Mouse (Mus musculus) midbrain, embryonic 13.5 days (tissue): ENCODE data around the gene Ywhae. TPM values are rescaled to one million over a fixed set of nuclear protein-coding genes. Genes with fewer than 3 reads are reported as not detected.
"Not testable (repeated sequence)": the region's sequence is repeated elsewhere in the genome, so short reads cannot be mapped to it uniquely, and the experiment has no call there.

Experiments
- ATAC-seq: fragments of 200-750 bp; cut with Nextera tagmentation; 2 replicates; pipeline ENCODE4 v1.8.0; 2017; ENCODE audit warnings: mild to moderate bottlenecking, moderate TSS enrichment, moderate library complexity
- H3K27ac ChIP-seq: fragments of 300-500 bp; sonication (generic); 2 replicates; pipeline ENCODE4 v1.5.1; 2015; ENCODE audit warnings: inconsistent platforms, mild to moderate bottlenecking, moderate library complexity
- H3K27me3 ChIP-seq: fragments of 300-500 bp; sonication (generic); 2 replicates; pipeline ENCODE4 v1.6.1; 2015; ENCODE audit warnings: mild to moderate bottlenecking, inconsistent platforms
- H3K36me3 ChIP-seq: fragments of 300-500 bp; sonication (generic); 2 replicates; pipeline ENCODE4 v1.6.1; 2015; ENCODE audit warnings: mild to moderate bottlenecking, inconsistent platforms
- H3K4me1 ChIP-seq: fragments of 300-500 bp; sonication (generic); replicated peaks from 2 replicates; pipeline ENCODE4 v1.6.1; 2015; ENCODE audit warnings: inconsistent platforms
- H3K4me2 ChIP-seq: fragments of 300-500 bp; sonication (generic); replicated peaks from 2 replicates; pipeline ENCODE4 v1.6.1; 2015; ENCODE audit warnings: moderate library complexity, mild to moderate bottlenecking, inconsistent platforms
- H3K4me3 ChIP-seq: fragments of 300-500 bp; sonication (generic); replicated peaks from 2 replicates; pipeline ENCODE4 v1.5.1; 2015; ENCODE audit warnings: mild to moderate bottlenecking, inconsistent platforms
- H3K9ac ChIP-seq: fragments of 300-500 bp; sonication (generic); replicated peaks from 2 replicates; pipeline ENCODE4 v1.6.1; 2015; ENCODE audit warnings: mild to moderate bottlenecking, inconsistent platforms
- H3K9me3 ChIP-seq: fragments of 300-500 bp; sonication (generic); 2 replicates; pipeline ENCODE4 v1.6.1; 2016; ENCODE audit warnings: mild to moderate bottlenecking, inconsistent platforms
- WGBS: fragments of 180-500 bp; shearing (Covaris S2); methylation state at CpG from one replicate; pipeline ENCODE4 v1.1.7; 2015; 5-methylcytosine and 5-hydroxymethylcytosine counted together
- polyA plus RNA-seq: library from polyadenylated mRNA; unstranded; fragments of >200 nt; fragmentation: Nextera tagmentation; extraction: Ambion mirVana; gene quantifications from 2 replicates; pipeline ENCODE4 v1.2.1, GENCODE M21; 2015

The Ywhae gene
- polyA plus RNA-seq, 1 experiment from 2014 or later = 1,420 TPM

DNA sequence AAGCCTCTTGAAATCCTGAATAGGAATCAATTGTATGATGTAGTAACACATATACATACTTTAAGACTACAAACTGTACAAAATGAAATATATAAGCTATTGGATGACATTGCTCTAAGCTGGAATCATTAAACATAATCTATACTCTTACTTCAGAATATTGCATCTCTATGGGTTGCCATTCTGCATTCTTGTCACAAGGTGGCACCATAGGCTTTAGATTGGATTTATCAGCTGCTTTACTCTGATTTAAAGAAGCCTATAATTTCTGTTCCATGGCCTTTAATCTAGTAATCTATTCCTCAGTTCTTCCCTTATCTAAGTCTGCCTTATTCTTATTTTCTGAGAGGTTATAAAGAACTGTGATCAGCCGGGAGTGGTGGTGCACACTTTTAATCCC lies 18.7 kb upstream of the Ywhae start:
- Histone ChIP-seq H3K9me3 (no peaks in the 10 kb centered on the region), H3K4me1 (no peaks in the 10 kb centered on the region), H3K4me3 (no peak overlapping the region), H3K4me2 (no peak overlapping the region), H3K27me3 (no peaks in the 10 kb centered on the region), H3K27ac (no peak overlapping the region), H3K9ac (no peak overlapping the region), H3K36me3 (no peaks in the 10 kb centered on the region)
- WGBS = 85% methylated on average over 1 of the region's 1 CpGs
- no peak for ATAC-seq

DNA sequence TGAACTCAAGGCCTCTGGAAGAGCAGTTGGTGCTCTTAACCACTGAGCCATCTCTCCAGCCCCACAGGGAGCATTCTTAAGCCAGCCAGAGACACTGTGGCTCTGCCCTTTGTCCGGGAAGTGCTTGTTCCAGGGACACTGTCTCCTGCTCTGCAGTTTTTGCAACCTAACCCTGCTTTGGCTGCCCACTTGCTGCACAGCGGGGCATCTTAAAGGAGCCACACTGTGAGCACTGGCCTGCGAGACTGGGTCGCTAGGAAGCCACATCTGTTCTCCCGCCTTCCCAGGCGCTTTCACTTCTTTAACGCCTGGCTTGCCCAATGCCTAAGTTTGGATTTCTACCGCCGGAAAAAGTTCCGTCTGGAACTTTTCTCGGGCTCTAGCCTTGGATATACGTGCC lies 17.1 kb upstream of the Ywhae start:
- WGBS = 16% methylated on average over 12 of the region's 12 CpGs
- no peak overlapping the region for H3K4me3 ChIP-seq
- no peak overlapping the region for H3K4me2 ChIP-seq
- H3K9me3 ChIP-seq = 0 out of 2 replicates have a peak, but pooled peaks cover 5% of the 10 kb centered on the region
- H3K36me3 ChIP-seq = no peaks in the 10 kb centered on the region
- no peak overlapping the region for H3K9ac ChIP-seq
- H3K27me3 ChIP-seq = no peaks in the 10 kb centered on the region
- no peaks in the 10 kb centered on the region for H3K4me1 ChIP-seq
- H3K27ac ChIP-seq = no peak overlapping the region
- no peak for ATAC-seq

DNA sequence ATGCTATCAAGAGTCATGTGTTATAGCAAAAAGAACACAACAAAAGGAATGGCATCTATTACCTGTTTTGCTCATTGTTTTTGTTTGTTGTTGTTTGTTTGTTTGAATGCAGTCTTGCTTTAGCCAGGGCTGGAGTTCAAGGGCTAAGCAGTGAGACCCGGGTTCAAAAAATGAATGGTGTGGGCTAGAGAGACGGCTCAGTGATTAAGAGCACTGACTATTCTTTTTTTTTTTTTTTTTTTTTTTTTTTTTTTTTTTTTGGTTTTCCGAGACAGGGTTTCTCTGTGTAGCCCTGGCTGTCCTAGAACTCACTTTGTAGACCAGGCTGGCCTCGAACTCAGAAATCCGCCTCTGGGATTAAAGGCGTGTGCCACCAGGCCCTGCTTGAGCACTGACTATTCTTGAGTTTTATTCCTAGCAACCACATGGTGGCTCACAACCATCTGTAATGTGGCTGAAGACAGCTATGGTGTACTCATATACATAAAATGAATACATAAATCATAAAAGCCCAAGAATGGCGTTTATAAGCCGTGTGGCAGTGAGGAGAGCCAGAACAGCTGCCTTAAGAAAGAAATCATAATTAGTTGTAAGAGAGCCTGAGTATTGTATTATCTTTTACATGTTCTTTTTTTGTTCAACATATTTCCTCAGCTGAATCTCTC lies 15.9 kb upstream of the Ywhae start:
- Histone ChIP-seq H3K4me2 (no peak overlapping the region), H3K9me3 (peaks cover 14% of the 10 kb centered on the region; the same call in 1 of the 2 replicates), H3K36me3 (no peaks in the 10 kb centered on the region), H3K4me3 (no peak overlapping the region), H3K27me3 (no peaks in the 10 kb centered on the region), H3K4me1 (no peaks in the 10 kb centered on the region), H3K9ac (no peak overlapping the region), H3K27ac (no peak overlapping the region)
- ATAC-seq = no peak
- 87% methylated on average over 8 of the region's 8 CpGs for WGBS

DNA sequence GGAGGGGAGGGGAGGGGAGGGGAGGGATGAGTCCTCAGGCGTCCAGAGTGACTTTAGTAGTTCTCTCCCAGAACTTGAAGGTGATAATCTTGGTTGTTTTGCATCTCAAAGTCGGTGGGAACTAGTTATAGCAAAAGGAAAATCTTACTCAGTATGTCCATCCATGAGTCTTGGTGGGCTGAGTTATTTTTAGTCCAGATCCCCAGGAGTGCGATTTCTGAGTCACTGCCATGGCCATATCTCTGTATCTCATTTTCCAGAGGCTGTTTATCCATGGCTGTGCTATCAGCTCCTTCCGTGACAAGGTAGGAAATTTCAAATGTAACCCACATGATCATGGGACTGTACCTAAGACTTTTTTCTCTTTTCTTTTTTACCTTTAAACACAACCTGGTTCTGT lies 10.3 kb upstream of the Ywhae start:
- Histone ChIP-seq H3K27ac (no peak overlapping the region), H3K4me2 (no peak overlapping the region), H3K4me3 (no peak overlapping the region), H3K27me3 (no peaks in the 10 kb centered on the region), H3K36me3 (no peaks in the 10 kb centered on the region), H3K9ac (no peak overlapping the region), H3K9me3 (peaks cover 14% of the 10 kb centered on the region; the same call in 1 of the 2 replicates), H3K4me1 (no peaks in the 10 kb centered on the region)
- 60% methylated on average over 4 of the region's 4 CpGs for WGBS
- ATAC-seq = no peak

DNA sequence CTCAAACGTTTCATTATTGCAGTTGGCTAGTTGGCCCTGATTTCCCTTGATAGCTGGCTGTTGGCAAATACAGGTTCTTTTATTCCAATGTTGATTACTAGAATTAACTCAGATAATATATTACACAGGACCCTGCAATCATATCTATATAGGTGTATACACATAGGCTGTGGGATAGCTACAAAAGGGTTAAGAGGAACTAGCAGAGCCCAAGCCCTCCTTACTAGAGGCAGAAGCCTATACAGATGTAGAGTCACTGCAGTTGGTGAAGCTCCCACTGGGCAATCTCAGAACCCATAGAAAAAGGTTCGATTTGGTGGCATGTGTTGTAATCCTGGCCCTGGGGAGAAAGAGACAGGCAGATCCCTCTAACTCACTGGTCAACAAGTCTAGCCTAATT lies 5.5 kb upstream of the Ywhae start:
- H3K9me3 ChIP-seq = no peaks in the 10 kb centered on the region
- H3K4me3 ChIP-seq = no peak overlapping the region
- no peak for ATAC-seq
- no peak overlapping the region for H3K4me2 ChIP-seq
- WGBS = 85% methylated on average over 2 of the region's 2 CpGs
- no peaks in the 10 kb centered on the region for H3K27me3 ChIP-seq
- no peak overlapping the region for H3K9ac ChIP-seq
- H3K27ac ChIP-seq = no peak overlapping the region
- no peaks in the 10 kb centered on the region for H3K36me3 ChIP-seq
- H3K4me1 ChIP-seq = peaks cover 8% of the 10 kb centered on the region

DNA sequence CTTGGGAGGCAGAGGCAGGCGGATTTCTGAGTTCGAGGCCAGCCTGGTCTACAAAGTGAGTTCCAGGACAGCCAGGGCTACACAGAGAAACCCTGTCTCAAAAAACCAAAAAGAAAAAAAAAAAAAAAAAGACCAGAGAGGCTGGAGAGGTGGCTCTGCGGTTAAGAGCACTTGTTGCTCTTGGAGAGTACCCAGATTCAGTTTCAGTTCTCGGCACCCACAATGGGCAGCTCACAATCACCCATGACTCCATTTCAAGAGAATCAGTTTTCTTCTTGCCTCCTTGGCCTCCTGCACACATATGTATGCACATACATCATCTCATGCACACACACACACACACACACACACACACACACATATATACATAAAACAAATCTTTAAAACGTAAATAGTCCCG lies 5.0 kb upstream of the Ywhae start:
- H3K36me3 ChIP-seq, H3K27ac ChIP-seq, H3K4me2 ChIP-seq, H3K4me3 ChIP-seq, ATAC-seq, H3K9ac ChIP-seq, H3K9me3 ChIP-seq, H3K27me3 ChIP-seq: not testable (repeated sequence)
- WGBS = 92% methylated on average over 6 of the region's 6 CpGs
- H3K4me1 ChIP-seq = peaks cover 10% of the 10 kb centered on the region

DNA sequence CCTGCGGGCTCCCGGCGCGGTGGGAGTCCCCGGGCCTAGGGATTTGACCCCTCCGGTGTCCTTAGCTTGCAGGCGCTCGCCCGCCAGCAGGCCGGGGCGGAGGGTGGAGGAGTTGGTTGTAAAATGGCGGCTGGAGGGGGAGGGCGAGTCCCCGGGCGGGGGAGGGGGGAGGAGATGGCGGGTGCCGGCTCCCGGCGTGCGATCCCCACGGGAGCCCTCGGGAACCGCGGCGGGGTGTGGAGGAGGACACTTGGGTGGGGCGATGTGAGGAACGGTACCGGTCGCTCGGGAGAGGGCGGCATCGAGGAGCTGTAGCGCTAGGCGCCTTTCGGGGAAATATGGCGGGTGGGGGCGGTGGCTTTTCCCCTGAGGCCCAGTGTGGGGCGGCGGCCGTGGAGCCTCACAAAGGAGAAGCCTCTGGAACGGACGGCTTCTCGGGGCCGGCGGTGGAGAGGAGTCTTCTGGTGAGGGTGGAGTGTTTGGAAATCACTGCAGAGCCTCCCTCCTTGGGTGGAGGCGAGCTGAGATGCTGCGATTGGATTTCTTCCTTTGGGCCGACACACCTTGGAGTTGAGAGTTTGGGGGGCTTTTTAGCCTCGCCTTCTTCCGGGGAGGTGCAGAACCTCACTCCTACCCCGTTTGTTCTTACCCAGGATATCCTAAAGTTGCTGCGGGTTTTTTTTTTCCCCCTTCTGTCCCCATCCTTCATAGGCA lies 715 bp downstream of the Ywhae start:
- Histone ChIP-seq H3K27me3 (no peaks in the 10 kb centered on the region), H3K9ac (peak overlapping the region; percentile 98), H3K4me1 (peaks cover 46% of the 10 kb centered on the region), H3K27ac (peak overlapping the region; percentile 100), H3K4me3 (peak overlapping the region; percentile 69), H3K36me3 (no peaks in the 10 kb centered on the region), H3K4me2 (peak overlapping the region; percentile 88), H3K9me3 (no peaks in the 10 kb centered on the region)
- peak; percentile 68 for ATAC-seq
- WGBS = under 1% methylated on average over 48 of the region's 52 CpGs

DNA sequence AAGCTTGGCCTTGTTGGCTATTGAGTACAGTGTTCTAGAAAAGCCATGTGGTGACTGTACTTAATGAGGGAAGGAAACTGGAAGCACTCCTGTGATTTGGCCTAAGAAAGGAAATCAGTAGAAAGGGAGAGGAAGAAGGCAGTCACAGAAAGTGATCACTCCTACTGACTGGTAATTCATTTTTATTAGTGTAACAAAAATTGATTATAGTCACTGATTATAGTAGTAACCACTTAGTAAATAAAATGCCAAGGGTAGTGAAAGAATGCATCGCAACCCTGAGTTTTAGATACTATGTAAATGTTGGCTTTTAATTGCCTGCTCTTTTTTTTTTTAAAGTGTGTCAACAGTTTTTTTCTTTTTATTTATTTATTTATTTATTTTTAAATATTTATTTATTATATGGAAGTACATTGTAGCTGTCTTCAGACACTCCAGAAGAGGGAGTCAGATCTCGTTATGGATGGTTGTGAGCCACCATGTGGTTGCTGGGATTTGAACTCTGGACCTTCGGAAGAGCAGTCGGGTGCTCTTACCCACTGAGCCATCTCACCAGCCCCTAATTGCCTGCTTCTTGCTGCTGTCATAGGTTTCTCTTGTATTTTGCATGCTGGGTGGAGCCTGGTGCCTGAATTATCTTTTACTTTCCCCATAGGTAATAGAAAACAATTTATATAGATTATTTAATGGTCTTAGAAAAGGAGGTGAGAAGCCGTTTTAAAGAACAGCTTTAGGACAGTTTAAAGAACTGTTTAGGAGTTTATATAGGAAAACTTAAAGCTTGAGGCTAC lies 3.0 kb downstream of the Ywhae start:
- H3K4me1 ChIP-seq = peaks cover 48% of the 10 kb centered on the region
- H3K27ac ChIP-seq = no peak overlapping the region
- H3K27me3 ChIP-seq = no peaks in the 10 kb centered on the region
- H3K4me3 ChIP-seq = peak overlapping the region; percentile 69
- H3K4me2 ChIP-seq = peak overlapping the region; percentile 88
- H3K36me3 ChIP-seq = peaks cover 8% of the 10 kb centered on the region
- no peak for ATAC-seq
- no peaks in the 10 kb centered on the region for H3K9me3 ChIP-seq
- H3K9ac ChIP-seq = peak overlapping the region; percentile 98
- 89% methylated on average over 5 of the region's 5 CpGs for WGBS

DNA sequence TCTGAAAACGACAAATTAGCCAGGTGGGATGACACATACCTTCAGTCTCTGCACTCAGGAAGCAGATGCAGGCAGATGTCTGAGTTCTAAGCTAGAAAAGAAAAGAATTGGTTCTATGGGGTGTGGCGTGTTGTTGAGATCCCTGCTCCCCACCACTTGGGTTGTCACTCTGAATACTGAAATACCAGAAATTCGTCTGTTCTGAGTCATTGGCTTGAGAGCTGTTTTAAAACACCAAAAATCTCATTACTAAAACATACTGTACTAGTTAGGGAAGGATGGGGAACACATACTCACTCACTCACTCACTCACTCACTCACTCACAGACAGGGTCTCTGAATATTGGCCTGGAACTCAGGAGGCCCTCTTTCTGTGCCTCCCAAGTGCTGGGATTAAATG lies 4.3 kb downstream of the Ywhae start:
- ATAC-seq = no peak
- H3K4me1 ChIP-seq = peaks cover 54% of the 10 kb centered on the region
- 76% methylated on average over 3 of the region's 3 CpGs for WGBS
- no peak overlapping the region for H3K27ac ChIP-seq
- H3K4me2 ChIP-seq = peak overlapping the region; percentile 41
- peak overlapping the region; percentile 32; the same call in 1 of the 2 replicates for H3K9ac ChIP-seq
- H3K9me3 ChIP-seq = no peaks in the 10 kb centered on the region
- peaks cover 8% of the 10 kb centered on the region for H3K36me3 ChIP-seq
- no peaks in the 10 kb centered on the region for H3K27me3 ChIP-seq
- H3K4me3 ChIP-seq = peak overlapping the region; percentile 22

DNA sequence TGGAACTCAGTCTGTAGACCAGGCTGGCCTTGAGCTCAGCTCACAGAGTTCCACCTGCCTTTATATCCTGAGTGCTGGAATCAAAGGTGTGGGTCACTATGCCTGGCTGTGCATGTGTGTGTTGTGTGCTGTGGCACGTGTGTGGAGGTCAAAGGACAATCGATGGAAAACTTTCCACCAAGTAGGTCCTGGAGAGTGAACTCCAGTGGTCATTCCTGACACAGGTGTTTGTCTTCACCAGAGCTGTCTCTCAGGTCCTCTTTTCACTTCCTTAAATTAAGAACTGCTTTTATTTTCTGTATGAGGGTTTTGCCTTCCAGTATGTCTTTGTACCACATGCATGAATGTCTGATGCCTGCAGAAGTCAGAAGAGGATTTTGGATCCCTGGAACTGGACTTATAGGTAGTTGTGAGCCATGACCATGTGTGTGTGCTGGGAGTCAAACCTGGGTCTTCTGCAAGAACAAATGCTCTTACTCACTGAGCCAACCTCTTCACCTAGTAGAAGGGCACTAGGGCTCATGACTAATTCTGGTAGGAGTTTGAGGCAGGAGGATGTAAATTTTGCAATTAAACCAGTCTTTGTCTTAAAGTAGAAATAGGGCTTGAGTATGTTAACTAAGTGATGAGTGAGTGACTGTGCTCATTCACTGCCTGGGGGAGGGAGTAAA lies 5.3 kb downstream of the Ywhae start:
- H3K9me3 ChIP-seq = no peaks in the 10 kb centered on the region
- ATAC-seq = no peak
- 87% methylated on average over 2 of the region's 2 CpGs for WGBS
- no peak overlapping the region for H3K27ac ChIP-seq
- H3K4me3 ChIP-seq = no peak overlapping the region
- H3K9ac ChIP-seq = no peak overlapping the region
- H3K4me2 ChIP-seq = peak overlapping the region; percentile 11; the same call in 1 of the 2 replicates
- peaks cover 51% of the 10 kb centered on the region for H3K4me1 ChIP-seq
- H3K27me3 ChIP-seq = no peaks in the 10 kb centered on the region
- peaks cover 10% of the 10 kb centered on the region for H3K36me3 ChIP-seq

DNA sequence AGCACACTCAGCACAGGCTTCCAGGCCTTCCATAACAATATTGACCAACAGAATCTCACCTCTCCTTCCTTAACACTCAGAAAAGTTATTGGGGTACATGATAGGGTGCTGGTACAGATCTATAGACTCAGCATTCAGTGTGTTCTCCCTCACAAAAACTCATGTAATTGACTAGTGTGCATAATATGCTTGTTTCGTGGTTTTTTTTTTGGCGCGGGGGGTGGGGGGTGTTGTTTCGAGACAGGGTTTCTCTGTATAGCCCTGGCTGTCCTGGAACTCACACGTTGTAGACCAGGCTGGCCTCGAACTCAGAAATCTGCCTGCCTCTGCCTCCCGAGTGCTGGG lies 5.8 kb downstream of the Ywhae start:
- Histone ChIP-seq H3K9me3 (no peaks in the 10 kb centered on the region), H3K9ac (no peak overlapping the region), H3K27ac (no peak overlapping the region), H3K27me3 (no peaks in the 10 kb centered on the region), H3K4me2 (no peak overlapping the region), H3K4me1 (peaks cover 51% of the 10 kb centered on the region), H3K36me3 (peaks cover 11% of the 10 kb centered on the region), H3K4me3 (no peak overlapping the region)
- WGBS = 95% methylated on average over 7 of the region's 7 CpGs
- ATAC-seq = no peak

DNA sequence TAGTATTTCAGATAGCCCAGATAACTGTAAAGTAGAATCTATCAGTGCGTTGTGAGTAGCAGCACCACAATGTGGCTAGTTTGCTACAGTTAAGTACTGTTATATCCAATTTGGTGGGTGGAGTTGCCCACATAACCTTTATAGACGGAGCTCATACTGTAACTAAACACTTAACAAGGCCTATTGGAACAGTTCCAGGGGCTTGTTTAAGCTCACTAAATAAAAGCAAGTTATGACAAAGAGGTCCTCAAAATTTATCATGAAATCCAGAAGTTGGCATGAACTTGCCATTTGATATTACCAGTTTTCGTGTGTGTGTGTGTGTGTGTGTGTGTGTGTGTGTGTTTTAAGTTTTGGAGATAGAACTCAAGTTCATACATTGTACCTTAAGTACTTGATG lies 7.5 kb downstream of the Ywhae start:
- H3K4me1 ChIP-seq = peaks cover 43% of the 10 kb centered on the region
- no peak overlapping the region for H3K4me3 ChIP-seq
- WGBS = 86% methylated on average over 3 of the region's 3 CpGs
- no peak overlapping the region for H3K9ac ChIP-seq
- H3K4me2 ChIP-seq = no peak overlapping the region
- H3K9me3 ChIP-seq = no peaks in the 10 kb centered on the region
- no peak overlapping the region for H3K27ac ChIP-seq
- H3K27me3 ChIP-seq = no peaks in the 10 kb centered on the region
- peaks cover 17% of the 10 kb centered on the region for H3K36me3 ChIP-seq
- ATAC-seq = no peak
